Mouse (Mus musculus): Measurements from ENCODE around the gene Card6.
"Not testable (repeated sequence)": the region's sequence is repeated elsewhere in the genome, so short reads cannot be mapped to it uniquely, and the experiment has no call there.

The Card6 gene

DNA sequence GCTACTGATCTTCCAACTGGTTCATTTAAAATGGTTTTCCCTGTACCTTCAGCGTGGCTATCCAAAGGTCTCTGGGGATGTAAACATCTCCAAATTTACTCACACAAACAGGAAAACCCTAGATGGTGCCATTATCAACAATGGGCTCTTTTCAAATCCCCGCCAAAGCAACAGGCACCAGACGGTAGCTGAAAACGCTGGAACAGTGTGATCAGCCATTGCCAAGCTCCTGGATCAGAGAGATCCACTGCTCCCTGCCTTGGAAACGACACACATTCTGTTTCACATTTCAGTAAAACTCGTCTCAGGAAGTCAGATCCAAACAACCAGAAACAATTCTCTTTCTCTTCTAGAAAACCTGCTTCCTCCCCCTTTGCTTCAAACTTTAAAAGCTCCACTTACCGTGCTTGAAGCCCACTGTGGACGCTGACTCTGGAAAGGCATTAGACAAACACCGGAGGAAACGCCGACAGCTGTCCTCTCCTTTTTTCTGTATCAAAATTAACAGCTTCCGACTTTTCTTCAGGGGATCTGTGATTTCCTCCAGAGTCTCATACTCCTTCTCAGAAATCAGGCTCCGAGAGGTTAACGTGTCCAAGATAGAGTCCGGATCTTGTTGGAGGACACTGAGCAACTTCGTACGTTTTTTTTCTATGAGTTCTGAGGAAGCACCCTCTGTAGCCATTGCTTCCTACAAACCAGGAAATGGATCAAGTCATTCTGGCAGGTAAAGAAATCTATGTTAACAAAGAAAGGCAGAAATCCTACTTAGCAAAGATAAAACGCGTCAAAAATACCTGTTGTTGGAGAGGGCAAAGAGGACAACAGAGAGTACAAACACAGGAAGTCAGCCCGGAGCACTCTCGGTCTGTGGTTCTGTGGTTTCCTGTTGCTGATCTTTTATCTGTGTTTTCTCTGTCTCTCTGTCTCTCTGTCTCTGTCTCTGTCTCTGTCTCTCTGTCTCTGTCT, at the start of gene Card6:
Gene Card6, minus strand, starts transcription at position 854 of the 969 bp plus-strand sequence.
- DNase-seq (ENCODE audit: low spot score), result no peak

DNA sequence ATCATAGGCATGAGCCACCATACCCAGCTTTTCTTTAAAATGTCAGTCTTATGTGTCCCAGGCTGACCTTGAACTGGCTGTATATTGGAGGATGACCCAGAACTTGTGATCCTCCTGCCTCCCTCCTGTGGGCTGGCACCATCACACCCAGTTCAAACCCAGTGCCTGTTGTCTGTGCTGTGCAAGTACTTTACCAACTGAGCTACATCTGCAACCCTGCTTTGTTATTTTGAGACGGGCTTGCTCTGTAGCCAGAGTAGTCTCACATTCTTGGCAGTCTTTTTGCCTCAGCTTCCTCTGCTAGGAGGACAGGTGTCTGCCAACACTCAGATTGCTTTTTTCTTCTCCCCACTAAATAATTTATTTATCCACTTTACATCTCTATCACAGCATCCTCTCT, 49.0 kb upstream of the Card6 start:
- DNase-seq (ENCODE audit: low spot score), result no peak

GRCm38 (mm10) chr15:5156355-5156754, 48.0 kb upstream of the Card6 start:
- no peak for DNase-seq (ENCODE audit: low spot score)

- no peak for DNase-seq (ENCODE audit: low spot score)
These were observed 46.8 kb upstream of the Card6 start for GRCm38 (mm10) chr15:5155093-5155492.

GRCm38 (mm10) chr15:5154621-5155020, 46.3 kb upstream of the Card6 start:
- DNase-seq (ENCODE audit: low spot score), result no peak

DNA sequence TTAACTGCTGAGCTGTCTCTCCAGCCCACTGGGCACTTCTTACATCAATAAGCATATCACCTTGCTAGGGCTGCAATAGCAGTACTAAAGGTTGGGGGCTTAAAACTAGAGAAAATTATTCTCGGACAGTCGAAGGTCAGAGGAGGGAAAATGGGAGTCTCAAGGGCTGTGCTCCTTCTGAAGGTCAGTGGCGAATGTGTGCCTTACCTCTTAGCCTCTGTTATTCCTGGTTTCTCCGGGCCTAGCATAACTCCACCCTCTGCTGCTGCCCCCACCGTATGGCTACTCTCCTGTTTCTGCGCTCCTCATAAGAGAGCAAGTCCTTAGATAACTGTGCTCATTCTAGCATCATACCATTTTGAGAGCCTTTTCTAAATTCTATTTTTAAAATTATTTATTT, 43.8 kb upstream of the Card6 start:
- DNase-seq (ENCODE audit: low spot score), result no peak

GRCm38 (mm10) chr15:5149187-5149586, 40.8 kb upstream of the Card6 start:
- no peak for DNase-seq (ENCODE audit: low spot score)

- no peak for DNase-seq (ENCODE audit: low spot score)
These were observed 37.0 kb upstream of the Card6 start for GRCm38 (mm10) chr15:5145196-5145945.

GRCm38 (mm10) chr15:5144021-5144778, 35.9 kb upstream of the Card6 start:
- peak; percentile 76 for DNase-seq (ENCODE audit: low spot score)

DNA sequence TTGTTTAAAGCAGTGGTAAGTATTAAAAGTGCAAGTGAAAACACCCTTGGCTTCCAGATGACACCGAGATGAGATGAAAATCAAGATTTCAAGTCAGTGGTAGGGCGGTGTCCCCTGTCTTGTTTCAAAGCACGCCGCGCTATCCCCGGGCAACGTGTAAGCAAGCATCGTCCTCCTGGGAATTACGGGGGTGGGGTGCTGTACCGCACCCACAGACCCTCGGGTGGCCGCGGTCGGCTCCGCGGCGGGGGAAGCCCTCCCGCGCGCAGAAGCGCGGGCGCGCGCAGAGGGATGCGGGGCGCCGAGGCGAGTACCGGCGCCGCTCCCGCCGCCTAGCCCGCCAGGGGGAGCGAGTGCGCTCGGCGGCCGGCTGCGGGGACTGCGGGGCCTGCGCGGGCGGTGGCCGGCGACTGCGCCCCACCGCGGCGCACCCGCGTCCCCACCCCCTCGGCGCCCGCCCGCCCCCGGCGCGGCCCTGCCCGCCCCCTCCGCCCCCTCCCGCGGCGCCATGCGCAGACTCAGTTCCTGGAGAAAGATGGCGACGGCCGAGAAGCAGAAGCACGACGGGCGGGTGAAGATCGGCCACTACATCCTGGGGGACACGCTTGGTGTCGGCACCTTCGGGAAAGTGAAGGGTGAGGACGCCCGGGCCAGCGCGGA, 35.2 kb upstream of the Card6 start, which contains the start of gene Prkaa1:
Gene Prkaa1, plus strand, starts transcription at position 501 of the 660 bp plus-strand sequence.
- peak; percentile 72 for DNase-seq (ENCODE audit: low spot score)

DNA sequence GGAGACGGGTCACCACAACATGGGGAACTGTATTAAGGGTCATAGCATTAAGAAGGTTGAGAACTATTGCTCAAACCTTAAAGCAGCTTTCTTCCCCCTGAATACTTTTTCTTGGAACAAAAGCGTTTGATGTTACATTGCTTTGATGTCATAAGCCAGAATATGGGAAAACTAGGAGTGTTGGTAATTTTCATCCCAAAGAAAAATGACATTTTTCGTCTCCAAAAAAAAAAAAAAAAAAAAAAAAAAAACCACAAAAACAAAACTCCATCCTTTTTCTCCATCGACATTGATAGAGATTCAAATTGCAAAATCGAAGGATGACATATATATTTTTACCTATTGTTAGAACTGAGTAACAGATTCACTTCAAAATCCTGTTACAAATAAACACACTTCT, 34.4 kb upstream of the Card6 start:
- DNase-seq (ENCODE audit: low spot score), result no peak

DNA sequence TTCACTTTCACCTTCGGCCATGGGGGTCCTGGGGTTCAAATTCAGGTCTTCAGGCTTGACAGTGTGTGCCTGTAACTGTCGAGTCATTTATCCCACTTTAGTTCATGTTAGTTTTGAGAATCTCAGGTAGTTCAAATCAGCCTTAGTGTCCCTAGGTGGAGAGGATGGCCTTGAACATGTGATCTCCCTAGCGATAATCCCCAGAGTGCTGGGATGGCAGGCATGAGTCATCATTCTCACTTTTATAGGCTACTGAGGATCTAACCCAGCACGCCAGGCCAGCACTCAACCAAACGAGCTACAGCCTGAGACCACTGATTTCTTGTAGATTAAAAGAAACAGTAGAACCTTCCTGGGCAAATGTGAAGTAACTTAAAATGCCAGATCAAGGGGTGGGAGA, 33.7 kb upstream of the Card6 start:
- no peak for DNase-seq (ENCODE audit: low spot score)

GRCm38 (mm10) chr15:5140357-5140756, 32.0 kb upstream of the Card6 start:
- no peak for DNase-seq (ENCODE audit: low spot score)

DNA sequence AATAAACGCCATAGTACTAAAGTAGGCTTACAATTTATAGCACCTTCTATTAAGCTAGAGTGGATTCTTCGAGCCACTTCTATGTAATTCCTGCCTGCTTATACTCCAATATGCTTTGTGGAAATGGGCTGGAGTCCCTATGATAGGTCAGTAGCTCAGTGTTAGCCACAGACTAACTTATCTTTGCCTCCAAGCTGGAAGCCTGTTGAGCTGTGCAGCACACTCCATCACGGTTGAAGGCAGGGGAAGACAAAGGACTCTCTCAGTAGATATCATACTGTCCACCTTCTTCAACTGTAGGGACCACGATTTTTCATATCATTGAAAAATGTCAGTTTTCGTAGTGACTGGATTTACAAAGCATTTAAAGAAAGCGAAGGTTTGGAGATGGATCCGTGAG, 31.5 kb upstream of the Card6 start:
- no peak for DNase-seq (ENCODE audit: low spot score)

GRCm38 (mm10) chr15:5139366-5139765, 31.0 kb upstream of the Card6 start:
- DNase-seq (ENCODE audit: low spot score), result no peak

GRCm38 (mm10) chr15:5138021-5138856, 29.9 kb upstream of the Card6 start:
- DNase-seq (ENCODE audit: low spot score), result no peak

- DNase-seq (ENCODE audit: low spot score), result no peak
These were observed 26.7 kb upstream of the Card6 start for GRCm38 (mm10) chr15:5134945-5135483.

GRCm38 (mm10) chr15:5134179-5134578, 25.8 kb upstream of the Card6 start:
- no peak for DNase-seq (ENCODE audit: low spot score)

GRCm38 (mm10) chr15:5133301-5133700, 25.0 kb upstream of the Card6 start:
- no peak for DNase-seq (ENCODE audit: low spot score)

GRCm38 (mm10) chr15:5130887-5131668, 22.7 kb upstream of the Card6 start:
- DNase-seq (ENCODE audit: low spot score), result not testable (repeated sequence)

Measured in testis, postnatal 14 days (tissue).